Mouse (Mus musculus) lung, adult 2 months (tissue): ENCODE results near the gene Osbpl8.

Source experiments
- CTCF ChIP-seq: fragments of 200-500 bp; IDR thresholded peaks from 2 replicates; pipeline ENCODE4 v1.5.1; 2011; ENCODE audit warnings: mild to moderate bottlenecking, low read length, control low read depth; ENCODE audit not compliant: insufficient read depth
- POLR2A ChIP-seq: fragments of 200-500 bp; IDR thresholded peaks from 2 replicates; pipeline ENCODE4 v1.6.1; 2011; ENCODE audit warnings: low read depth, mild to moderate bottlenecking, control low read depth, low read length, borderline replicate concordance; ENCODE audit errors: extremely low read depth

GRCm38 (mm10) chr10:111248177-111248576, 83.6 kb downstream of the Osbpl8 start:
- TF ChIP-seq CTCF (no peak), POLR2A (no peak)
